Mouse (Mus musculus) heart, adult 8-10 months (tissue): ENCODE measurements around the gene Lrr1. TPM values are rescaled to one million over a fixed set of nuclear protein-coding genes. Genes with fewer than 3 reads are reported as not detected.
A peak's percentile ranks its signal among the peaks of the same experiment; 100 is the strongest.

Source experiments
- DNase-seq: peaks from one replicate; pipeline ENCODE4 v3.0.0; 2022; ENCODE audit warnings: low spot score
- microRNA-seq: library from miRNA; unstranded; fragments of <30 nt; microRNA quantifications from one replicate; pipeline ENCODE4 v1.2.0, GENCODE M21; 2022
- total RNA-seq, 4 experiments: library from RNA; stranded (reverse); gene quantifications; 2 replicates each; pipeline ENCODE4 v1.2.4; 2022

The Lrr1 gene
- total RNA-seq, 4 experiments from 2014 or later = not detected

DNA sequence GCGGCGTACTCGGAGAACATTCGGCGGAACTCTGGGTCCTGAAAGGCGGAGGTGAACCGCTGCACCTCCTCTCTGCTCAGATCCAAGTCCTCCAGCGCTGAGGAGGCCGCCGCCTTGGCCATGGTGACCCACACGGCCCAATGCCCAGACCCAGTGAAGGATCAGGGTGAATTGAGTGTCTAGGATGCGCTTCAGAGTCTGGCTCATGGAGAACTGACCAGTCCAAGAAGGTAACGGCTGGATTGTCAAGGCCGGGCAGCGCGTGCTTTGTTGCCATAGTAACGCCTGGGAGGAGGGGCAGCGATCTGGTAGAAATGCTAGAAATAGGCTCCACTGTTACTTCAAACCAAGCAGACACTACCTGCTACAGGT is 29.5 kb downstream of the Lrr1 start, which contains the start of gene Dnaaf2:
TSS of gene Dnaaf2 (minus strand) at position 266 of the 372 bp plus-strand sequence.
- DNase-seq = peak; percentile 41

DNA sequence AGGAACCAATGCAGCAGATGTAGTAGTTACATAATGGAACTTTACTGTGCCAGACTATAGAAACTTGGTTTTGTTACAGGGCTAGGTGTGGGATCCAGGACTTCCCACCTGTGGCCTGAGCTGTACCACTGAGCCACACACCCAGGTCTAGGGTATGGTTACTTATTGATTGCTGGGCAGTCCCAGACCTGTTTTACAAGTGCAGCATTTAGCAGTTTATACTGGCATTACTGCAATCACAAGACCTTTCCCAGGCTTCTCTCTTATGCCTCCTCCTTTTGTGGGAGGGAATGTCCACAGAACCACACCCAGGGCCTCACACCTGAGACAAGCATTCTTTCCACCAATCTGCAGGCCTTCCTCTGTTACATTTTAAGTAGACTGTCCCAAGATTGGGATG is 30.4 kb downstream of the Lrr1 start:
- DNase-seq = no peak

DNA sequence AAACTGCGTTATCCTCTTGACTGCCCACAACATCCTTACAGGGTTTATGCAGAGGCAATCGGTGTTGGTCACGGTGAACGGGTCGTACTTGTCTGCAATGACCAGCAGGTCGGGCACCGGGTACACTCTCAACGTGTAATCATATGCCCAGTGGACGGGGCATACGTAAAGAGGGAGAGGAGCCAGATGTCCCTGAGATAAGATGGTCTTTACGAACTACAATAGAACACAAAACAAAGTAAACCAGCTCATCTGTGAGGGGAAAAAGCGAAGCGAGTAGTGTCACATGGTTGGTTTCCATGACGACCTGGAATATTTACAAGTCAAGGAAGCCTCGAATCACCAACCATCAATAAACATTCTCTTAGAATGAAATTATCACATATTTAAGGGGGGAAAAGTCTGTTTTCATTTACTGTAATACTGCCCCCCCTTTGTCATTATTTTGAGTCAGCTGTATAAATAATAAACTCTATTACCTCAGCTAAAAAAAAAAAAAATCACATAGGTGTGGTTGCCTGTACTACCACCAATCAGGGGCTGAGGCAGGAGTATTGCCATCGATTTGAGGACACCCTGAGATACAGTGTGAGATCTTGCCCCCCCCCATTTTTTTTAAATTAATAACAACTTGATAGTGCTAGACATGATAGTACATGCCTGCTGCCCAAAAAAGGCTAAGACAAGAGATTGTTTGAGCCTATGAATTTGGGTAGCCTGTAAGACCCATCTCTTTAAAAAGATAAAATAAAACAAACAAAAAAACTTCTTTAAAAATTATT is 35.6 kb downstream of the Lrr1 start, which contains the start of gene Gm49384:
TSS of gene Gm49384 (minus strand) at position 216 of the 782 bp plus-strand sequence.
- DNase-seq = no peak

DNA sequence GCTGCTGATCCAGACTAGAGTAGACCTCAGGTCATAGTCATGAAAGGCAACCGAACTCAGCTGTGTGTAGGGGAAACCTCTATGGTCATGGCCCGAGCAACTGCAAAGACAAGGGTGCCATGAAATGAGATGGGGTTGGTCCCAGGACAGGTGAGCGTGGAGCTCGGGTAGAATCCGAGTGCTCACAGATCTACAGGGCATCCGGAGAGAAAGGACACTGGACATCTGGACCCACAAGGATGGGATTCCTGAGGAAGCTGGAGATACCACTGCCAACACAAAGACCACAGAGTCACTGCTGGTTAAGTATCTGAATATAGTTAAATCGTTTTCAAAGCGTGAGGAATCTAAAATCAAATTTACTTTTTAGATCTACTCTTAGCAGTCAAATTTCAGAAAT is 38.8 kb downstream of the Lrr1 start:
- DNase-seq = no peak

DNA sequence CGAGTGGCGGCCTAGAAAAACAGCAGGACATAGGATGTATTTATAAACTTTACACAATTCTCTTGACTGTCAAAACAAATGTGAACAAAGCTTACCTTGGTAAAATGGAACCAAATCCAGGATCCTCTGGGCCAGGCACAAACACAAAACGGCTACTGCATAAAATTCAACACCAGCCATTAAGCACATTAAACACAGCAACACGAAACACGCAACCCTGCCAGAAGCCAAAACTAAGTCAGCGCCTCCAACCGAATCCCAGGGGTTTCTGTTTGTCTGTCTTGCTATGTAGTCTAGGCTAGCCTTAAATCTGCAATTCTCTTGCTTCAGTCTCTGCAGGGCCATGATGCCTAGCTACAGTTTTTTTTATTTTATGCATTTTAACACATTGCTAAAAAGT is 39.3 kb downstream of the Lrr1 start:
- no peak for DNase-seq

DNA sequence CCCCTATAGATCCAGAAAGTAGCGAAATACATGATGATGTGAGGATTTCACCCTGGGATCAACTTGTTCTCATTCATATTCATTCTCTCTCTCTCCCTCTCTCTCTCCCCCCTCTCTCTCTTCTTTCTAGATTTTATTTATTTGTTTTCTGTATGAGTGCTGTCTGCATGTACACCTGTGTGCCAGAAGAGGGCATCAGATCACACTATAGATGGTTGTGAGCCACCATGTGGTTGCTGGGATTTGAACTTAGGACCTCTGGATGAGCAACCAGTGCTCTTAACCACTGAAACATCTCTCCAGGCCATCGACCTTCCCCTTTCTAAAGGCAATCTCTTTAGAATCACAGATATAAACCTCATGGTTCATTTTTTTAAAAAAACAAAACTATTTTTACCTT is 39.9 kb downstream of the Lrr1 start:
- no peak for DNase-seq

DNA sequence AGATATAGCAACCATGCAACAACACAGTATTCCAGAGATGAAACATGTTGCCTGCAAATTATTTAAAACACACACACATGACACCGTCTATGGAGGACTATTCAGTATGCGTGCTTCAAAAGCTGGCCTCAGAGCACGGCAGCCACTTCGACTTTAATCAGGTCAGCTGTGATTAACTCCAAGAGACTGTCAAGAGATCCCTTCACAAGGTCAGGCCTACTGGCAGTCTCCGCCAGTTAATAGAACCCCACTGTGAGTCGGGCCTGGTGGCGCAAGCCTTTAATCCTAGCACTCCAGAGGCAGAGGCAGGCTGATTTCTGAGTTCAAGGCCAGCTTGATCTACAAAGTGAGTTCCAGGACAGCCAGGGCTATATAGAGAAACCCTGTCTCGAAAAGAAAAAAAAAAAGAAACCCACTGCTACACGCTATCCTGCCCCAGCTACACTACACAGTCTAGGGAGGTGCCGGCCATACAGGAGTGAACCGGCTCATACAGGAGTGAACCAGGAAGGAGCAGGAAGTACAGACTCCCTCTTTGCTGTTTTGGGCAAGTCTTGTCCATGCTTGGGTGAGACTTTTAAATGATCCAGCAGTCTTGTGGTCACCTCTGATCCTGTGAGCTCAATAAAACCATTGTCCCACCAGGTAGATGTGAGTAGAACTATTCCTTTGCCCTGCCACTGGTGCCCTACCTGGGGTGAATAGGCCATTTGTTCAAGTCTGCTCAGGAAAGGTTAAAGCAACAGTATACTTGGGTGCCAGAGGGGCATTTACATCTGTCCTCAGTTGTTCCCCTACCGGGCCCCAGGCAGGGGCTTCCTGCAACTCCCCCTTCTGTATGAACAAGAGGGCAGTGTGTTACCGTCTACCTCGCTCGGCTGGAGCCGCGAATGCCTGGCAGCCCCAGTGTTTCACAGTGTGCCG is 41.7 kb downstream of the Lrr1 start:
- no peak for DNase-seq

DNA sequence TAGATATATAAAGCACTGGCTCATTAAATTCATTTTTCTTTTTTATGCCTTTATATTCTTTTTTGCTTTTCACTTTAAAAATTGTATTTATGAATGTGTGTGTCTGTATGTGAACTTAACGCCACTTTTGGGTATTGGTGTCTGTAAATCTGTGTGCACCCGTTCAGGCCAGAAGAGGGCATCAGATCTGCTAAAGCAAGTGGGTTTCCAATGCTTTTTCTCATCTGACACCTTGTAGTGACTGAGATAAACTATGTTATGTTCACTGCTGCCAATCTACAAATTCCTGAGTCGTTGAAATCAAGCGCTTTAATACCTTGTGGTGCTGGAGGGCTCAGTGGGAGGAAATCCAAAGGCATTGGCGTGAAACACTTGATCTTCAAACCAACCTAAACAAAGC is 42.4 kb downstream of the Lrr1 start:
- DNase-seq = no peak

DNA sequence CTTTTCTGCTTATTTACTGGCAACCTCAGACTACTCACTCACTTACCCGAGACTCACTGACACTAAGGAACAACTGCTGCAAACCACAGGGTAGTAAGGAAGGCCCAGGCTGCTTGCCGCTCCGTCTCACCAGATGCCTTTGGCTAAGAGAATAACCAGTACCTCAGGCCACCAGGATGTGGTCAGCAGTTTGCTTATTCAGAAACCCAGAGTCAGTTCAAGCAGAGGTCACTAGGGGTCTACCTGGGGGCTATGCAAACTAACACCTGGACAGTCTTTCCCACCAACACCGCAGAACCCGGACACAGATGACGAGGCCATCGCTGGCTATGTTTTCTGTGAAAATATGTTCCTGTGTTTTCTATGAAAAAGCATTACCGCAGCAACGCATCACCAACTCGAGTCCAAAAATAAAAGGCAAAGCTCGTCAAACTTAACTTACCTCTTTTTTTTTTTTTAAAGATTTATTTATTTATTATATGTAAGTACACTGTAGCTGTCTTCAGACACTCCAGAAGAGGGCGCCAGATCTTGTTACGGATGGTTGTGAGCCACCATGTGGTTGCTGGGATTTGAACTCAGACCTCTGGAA is 44.7 kb downstream of the Lrr1 start:
- no peak for DNase-seq

DNA sequence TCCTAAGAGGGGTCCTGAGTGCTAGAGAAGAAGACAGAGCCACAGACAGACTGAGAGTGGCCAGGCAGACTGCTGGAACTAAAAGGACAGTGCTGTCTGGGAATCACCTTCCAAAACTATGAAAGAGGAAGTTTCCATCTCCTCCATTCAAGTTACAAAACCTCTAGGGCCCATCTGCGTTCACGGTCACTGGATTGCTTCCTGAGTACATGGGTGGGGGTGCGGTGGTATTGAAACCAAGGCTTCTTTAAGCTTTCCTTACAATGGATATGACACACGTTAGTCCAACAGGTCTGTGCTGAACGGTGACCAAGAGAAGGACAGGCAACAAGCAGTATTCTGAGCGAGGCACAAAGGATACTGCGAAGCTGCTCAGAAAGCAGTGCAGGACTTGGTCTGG is 45.8 kb downstream of the Lrr1 start:
- no peak for DNase-seq

DNA sequence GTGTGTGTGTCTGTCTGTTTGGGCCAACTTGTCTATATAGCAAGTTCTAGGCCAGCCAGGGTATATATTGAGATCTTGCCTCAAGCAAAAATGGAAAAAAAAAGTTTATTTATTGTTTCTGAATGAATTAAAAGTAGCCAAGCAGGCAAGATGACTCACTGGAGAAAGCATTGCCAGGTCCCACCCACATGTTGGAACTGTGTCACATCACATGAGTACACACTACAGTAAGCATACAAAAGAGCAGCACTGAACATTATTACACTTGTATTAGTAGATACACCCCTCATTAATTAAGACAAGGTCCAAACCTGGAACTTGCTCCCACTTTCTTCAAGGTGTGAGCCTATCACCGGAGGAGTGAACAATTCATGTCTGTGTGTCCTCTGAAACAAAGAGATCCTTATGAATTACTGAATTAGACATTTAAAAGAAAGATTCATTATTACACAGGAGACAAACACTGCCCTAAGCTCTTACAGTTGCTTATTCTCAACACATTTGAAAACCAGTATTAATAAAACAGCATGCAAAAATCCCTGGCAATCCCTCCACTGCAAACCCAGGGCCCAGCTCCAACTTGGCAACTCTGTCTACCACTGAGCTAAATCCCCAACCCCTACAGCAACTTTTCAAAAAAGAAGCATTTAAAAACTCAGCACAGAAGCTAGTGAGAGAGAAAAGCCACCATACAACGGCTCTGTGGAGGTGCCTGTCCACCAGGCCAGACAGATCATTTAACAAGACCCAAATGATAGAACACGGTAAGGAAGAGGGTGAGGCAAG is 46.6 kb downstream of the Lrr1 start:
- DNase-seq = peak; percentile 74

DNA sequence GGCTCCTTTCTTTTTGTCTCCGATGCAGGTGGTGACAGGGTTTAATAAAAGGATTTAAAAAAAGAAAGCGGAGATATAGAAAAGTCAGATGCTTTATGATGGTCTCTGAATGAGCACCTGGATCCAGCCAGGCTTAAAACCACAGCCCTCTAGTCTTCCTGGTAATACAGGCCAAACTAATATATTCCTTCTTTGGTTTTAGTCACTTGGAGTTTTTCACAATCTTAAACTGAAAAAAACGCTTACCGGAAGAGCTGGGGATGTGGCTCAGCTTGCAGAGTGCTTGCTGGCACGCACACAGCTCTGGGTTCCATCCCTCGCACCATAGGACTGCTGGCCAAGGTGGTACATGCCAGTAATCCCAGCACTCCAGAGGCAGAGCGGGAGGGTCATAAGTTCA is 48.0 kb downstream of the Lrr1 start:
- no peak for DNase-seq

DNA sequence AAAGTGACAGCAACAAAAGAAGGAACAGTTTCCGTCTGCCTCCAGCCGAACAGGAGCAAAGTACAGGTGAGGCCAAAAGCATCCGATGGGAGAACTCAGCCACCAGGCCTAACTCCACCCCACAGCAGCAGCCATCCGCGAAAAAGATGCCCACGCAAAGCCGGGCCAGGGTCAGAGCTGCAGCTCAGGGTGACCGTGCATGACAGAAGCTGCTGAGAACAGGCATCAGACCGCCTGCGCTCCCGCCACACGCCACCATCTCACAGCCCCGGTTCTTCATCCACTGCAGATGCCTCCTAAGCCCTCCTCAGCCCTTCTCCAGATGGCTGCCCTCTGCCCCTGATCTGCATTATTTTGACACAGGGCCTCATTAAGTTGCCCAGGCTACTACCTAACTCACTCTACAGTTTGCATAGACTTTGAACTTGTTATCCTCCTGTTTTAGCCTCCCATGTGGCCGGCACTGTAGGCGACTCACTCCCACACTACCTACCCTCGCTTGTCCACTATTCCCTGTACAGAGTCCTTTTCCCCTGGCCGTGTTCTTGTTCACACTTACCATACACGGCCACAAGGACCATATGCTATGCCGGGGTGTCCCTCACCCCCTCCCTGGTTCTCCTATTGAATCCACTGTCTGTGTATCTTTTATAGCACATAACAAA is 52.1 kb downstream of the Lrr1 start:
- DNase-seq = no peak

DNA sequence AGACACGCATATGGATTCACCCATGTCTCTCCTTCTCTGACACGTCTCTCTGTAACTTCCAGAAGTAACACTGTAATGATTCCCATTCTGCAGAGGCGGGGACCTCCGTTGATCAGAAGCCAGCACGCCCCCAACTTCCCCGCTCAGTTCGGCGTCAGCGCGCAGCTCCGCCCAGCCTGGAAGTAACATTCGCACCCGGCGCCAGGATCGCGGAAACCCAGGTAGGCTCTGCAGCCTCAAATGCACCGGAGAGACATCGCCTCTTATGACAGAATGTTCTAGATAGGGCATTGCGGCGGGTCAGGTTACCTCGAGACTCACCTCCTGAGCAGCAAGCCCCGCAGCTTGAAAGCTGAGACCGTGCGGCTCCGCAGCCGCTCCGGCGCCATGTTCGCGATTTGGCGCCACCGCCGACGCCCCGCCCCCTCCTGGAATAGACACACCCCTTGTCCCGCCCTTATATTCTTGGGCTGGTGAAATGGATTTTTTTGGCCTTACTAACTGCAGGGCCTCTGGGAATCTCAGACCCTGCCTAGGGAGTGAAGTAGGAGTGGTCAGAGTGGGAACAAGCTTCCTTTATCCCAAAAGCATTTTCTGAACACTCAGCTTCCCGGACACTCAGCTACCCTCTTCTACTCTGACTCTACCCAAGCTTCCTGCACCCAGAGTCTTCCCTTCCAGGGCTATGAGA is 59.3 kb downstream of the Lrr1 start, which contains the start of gene Pole2:
TSS of gene Pole2 (minus strand) at position 420 of the 691 bp plus-strand sequence.
- peak; percentile 90 for DNase-seq

Small RNA genes within 50 kb of the gene (microRNA-seq; reads per million reads assigned to microRNA genes)
- gene Gm47287 = not detected
- gene Gm47295 = 0.84 reads per million

Other genes with a start within 250 kb of the Lrr1 start
- 1,000 to 10,000 TPM; 1,252 to 1,700 (median 1,462) TPM for gene Rps29, start 9.6 kb upstream of the Lrr1 start, total RNA-seq
- gene Rpl36al, start 15.3 kb downstream of the Lrr1 start, total RNA-seq = 100 to 1,000 TPM; 194 to 232 (median 216) TPM
- gene Mgat2, start 15.3 kb downstream of the Lrr1 start, total RNA-seq = 10 to 100 TPM; 16.6 to 19.7 (median 16.9) TPM
- 1 to 10 TPM; 2.6 to 4.0 (median 3.3) TPM for gene Gm49383, start 28.3 kb downstream of the Lrr1 start, total RNA-seq
- under 1 TPM; 0.57 to 0.73 (median 0.65) TPM for gene Dnaaf2, start 29.6 kb downstream of the Lrr1 start, total RNA-seq
- 1 to 10 TPM; 2.3 to 4.1 (median 3.3) TPM for gene Gm49384, start 35.5 kb downstream of the Lrr1 start, total RNA-seq
- gene Pole2, start 59.4 kb downstream of the Lrr1 start, total RNA-seq = under 1 TPM; 0.17 to 0.65 (median 0.35) TPM
- 10 to 100 TPM; 43.3 to 53.9 (median 48.2) TPM for gene Klhdc1, start 72.4 kb downstream of the Lrr1 start, total RNA-seq
- gene Klhdc2, start 127.9 kb downstream of the Lrr1 start, total RNA-seq = 100 to 1,000 TPM in 3 of 4 experiments, 10 to 100 TPM in 1; 100.0 to 112 (median 105) TPM
- gene Nemf, start 188.4 kb downstream of the Lrr1 start, total RNA-seq = 10 to 100 TPM; 18.9 to 22.6 (median 20.7) TPM
- gene Arf6, start 203.3 kb downstream of the Lrr1 start, total RNA-seq = 10 to 100 TPM; 33.7 to 39.7 (median 39.6) TPM
- gene Gm9887, start 203.6 kb downstream of the Lrr1 start, total RNA-seq = 1 to 10 TPM in 1 of 4 experiments, under 1 TPM in 3; 0.63 to 1.3 (median 0.77) TPM